Mouse (Mus musculus) layer of hippocampus, postnatal 25 days (tissue): Measurements from ENCODE around the gene Fmo6. TPM values are rescaled to one million over a fixed set of nuclear protein-coding genes. Genes with fewer than 3 reads are reported as not detected.

Experiments used
- DNase-seq, 2 experiments: peaks; one replicate each; pipeline ENCODE4 v3.0.0; 2022; ENCODE audit warnings: mixed read lengths in 2 of 2, low spot score in 1 of 2; ENCODE audit errors: extremely low spot score in 1 of 2
- total RNA-seq, 2 experiments: library from RNA; stranded (reverse); gene quantifications; 2 replicates each; pipeline ENCODE4 v1.2.3; 2021

Fmo6 gene
- not detected for total RNA-seq

DNA sequence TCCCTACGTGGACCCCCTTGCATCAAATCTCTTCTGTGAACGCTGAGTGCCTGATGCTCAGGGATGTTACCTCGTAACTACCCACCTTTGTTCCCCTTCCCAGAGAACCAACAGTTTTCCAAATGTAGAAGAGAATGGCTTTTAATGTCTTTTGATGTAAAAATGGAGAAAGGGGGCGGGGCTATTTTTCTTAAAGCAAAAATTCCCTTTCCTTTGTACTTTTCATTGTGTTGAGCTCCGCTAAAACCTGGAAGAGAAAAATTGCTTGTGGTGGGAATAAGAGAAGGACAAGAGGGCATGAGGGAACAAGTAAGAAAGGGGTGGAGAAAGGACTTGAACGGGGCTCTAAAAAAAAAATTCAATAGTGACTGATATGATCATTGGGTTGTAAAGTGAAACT is at the start of gene Fmo6:
Gene Fmo6 (minus strand): TSS at position 101 of the 400 bp plus-strand sequence.
- DNase-seq = no peak

DNA sequence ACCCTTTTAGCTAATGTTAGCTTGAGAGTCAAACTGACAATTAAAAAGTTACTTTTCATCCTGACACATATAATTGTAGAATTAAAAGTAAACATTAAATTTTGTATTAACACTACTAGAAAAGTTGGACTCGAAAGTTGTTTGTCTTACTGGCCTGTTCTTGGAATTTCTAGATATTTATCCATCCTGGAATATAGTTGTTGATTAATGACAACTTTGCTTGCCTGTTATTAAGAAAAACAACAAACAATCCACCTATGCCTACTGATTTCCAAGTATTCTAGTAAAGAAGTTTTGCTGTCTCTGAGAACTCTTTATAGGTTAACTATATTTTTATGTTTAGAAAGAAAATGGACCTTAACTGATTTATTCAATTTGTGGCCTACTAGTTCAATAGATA is 49.5 kb upstream of the Fmo6 start:
- DNase-seq = no peak

DNA sequence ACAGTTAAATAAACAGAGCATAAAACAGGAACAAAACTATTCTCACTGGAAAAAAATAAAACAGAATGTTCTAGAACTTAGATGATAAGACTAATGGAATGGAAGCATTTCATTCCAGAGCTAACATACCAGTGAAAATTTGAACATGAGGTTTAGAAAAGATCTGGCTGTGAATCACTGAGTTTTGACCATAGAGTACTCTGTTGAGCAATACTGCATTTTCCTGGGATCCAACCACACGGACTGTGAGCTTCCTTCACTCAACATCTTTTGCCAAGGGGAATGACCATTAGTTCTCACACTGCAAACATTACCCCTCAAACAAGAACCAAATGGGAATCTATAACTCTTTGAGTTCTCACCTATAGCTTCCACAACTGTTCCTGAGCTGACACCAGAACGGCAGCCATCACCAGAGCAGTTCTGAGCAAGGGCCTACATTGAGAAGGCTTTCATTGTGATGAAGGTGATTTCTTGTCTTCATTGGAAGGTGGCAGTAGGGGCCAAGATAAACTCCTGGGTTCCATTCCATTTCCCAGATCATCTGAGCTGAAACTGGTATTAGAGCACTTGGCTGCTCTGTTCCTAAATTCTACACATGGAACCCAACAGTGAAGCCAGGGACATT is 48.9 kb upstream of the Fmo6 start:
- no peak for DNase-seq

DNA sequence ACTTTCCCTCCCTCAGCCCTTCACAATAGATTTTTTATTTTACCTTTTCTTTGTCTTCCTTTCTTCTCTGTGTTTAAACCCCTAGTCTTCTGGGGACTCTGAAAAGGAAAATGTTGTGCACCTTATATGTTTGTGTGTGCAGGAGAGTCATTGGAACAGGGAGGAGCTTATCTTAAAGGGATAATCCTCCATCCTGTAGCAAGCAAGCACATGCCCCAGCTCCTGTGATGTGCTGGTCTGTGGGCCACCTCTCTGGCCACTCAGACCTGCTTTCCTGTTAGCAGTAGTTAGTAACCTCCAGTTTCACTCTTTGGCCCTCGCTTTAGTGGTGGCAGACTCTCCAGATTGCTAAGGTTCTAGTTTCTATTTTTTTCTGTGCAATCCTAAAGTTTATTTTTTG is 47.1 kb upstream of the Fmo6 start, which contains the start of gene Fmo3:
Gene Fmo3 (minus strand): TSS at position 101 of the 400 bp plus-strand sequence.
- no peak for DNase-seq

DNA sequence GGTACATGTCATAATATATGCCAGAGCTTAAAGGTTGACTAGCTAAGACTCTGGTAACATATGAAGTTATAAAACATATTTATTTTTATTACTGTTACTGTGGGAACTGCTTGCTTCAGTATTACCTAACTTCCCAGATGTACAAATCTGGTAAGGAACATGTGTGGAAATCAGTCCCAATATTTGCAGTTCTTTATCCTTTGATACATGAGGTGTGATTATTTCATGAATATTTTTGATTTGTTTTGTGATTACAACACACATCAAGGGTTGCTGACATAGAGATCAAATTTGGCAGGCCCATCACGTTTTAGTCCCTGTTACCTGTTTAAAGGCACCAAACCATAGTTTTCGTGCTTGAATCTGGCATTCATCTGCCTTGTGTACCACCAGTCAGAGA is 26.2 kb upstream of the Fmo6 start:
- no peak for DNase-seq

DNA sequence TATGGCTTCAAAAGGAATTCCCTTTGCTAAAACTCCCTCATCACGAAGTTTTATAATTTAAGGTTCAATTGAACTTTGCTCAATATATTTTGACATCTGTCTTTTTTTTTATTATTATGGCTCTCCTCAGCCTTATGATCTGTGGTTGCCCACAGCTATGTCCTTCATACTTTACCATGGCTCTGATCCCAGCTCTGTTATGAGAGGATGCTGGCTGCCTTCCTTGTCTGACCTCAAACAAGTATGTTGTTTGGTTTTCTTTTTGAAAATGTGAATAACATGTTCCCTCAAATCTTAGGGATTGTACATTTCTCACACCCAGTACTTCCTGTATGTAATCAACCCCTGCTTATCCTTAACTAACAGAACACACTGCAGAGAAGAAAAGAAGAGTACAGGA is 20.1 kb upstream of the Fmo6 start:
- no peak for DNase-seq

DNA sequence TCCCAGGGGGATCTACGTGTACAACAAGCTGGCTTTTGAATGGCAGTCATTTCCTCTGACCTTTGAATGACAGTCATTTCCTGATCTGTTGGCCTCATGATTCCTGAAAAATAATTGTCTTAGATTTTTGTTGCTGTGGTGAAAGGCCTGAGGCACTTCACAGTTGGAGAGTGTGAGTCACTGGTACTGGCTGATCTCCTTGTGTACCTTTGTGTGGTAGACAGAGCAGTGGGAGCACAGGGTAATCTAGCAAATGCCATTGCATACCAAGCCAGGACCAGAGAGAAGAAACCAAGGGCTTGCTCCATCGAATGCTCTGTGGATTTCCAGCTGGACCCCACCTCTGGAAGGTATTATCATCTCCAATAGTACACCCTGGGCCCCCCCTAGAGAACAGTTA is 15.8 kb upstream of the Fmo6 start:
- DNase-seq = no peak

DNA sequence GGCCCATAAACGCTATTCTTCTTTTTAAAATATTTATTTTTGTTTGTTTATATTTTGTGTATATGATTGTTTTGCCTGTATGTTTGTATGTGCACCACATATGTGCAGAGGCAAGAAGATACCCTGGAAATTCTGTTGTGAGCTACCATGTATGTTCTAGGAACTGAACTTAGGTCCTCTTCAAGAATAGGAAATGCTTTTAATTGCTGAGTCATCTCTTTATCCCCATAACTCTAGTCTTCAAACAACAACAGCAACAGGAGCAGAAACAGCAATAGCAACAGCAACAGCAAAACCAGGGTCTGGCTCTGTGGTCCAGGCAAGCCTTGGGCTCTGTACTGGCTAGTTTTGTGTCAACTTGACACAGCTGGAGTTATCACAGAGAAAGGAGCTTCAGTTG is 12.4 kb upstream of the Fmo6 start:
- DNase-seq = no peak

DNA sequence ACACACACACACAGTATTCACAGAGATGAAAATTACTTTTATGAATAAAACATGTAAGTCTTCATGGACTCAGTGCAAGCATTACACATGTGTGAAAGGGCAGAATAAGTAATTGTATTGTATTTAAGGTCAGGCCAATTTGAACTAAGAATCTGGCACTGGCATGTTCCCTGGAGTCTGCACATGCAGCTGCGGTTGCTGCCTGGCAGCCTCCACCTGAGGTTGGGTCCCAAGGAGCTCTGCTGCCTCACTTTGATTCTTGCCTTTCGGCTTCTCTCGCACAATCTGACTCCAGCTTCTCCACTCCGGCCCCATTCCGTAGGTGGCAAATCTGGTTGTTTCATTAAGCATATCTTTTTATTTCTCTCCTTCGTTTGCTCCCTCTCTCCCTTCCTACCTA is 10.6 kb upstream of the Fmo6 start:
- no peak for DNase-seq

DNA sequence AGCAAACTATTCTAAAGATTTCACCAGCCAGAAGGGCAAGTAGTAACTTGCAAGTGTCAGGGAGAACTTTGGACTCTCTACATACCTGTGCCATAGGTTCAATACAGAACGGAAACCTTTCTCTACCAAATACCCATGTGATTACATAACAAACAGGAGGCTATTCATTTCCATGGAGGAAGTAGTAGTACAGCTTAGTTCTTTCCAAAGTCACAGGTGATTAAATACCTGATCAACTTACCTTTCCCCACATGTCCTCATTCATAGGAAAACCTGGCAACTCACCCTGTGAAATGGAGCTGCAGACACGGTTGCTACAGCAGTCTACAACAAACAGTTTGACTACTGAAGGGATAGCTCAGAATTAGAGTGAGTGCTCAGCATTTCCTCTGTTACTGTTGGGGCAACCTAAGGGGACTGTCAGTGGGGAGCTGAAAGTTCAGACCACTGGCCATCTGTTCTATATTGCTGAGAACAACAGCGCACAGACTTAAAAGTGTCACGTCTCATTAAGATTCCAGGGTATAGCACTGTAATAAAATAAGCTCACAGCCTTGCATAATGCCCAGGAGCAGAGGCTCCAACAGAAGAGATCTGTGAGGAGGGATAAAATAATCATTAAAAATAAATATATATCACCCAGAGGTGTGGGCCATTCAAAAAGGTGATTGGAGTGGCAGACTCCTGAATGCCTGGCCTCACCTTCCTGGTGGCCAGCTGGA is 9.7 kb upstream of the Fmo6 start:
- no peak for DNase-seq

DNA sequence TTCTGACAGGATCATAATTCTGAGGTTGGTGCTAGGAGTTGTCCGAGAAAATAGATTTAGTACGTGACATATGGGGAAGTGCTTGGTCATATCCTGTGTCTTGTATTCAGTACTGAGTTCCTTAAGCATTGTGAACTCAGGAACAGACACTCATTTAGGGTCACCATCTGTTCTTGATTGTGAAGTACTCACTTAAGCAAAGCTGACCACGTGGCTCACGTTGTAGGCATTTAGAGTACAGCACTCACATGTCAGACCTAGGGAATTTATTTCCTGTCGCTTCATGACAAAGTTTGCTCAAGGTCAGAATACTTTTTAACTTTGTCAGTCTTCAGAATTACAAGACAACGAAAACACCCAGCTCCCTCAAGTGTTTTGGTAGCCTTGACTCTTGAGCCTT is 6.4 kb upstream of the Fmo6 start:
- no peak for DNase-seq

DNA sequence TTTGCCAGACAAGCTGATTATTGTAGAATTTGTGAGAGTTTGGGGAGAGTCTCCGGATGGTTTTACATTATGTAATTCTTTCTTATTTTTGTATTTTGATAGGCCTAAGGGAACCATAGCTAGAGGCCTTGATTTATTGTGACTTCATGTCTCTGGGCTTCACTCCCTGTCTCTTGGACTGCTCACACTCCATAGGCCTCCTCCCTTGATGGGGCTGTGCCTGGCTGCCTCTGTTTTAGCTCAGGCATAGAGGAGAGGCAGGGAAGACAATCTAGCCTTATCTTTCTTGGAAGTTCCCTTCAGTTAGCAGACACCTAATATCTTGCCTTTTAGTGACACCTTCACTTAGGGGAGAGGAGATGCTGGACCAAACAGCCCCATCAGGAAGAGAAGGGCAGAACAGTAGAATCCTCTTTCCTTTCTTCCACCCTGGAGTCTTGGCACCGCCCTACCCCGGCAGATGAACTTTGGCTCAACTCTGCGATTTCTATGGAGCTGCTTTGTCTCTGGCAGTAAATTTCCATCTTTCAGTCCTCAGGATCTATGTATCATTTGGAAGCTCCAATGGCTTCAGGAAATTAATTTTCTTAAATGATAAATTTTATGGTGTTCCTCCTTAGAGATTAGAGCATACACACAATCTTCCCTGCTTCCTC is 1.5 kb upstream of the Fmo6 start:
- no peak for DNase-seq

DNA sequence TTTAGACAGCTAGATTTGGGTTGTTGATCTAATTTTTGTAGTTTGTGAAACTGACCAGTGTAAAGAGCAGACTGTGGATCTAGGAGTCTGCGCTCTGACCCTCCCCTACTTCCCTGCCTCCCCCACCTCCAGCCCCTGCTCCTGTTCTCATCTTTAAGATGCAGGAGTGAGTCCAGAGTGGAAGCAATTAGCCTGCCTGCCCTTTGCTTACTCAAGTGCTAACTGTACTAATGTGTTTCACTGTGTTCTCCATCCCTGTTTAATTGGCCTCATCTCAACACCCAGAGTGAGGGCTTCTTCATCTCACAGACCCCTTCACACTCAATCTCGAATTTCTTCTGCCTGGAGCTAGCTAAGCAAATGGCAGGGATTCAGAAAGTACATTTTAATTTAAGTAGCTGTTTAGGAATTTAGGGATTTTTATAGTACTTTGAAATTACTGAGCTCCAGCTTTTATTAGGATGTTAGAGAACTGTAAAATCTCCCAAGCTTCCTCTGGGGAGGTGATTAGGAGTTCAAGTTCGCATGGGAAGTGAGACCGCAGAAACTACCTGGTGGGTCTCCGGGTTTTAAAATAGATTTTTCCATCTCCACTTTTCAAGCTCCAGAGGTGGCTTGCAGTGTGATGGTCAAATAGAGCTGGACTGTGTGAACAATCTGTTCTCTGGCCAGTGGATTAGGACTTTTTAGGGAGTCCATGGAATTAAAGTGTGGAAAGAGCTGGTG is 818 bp upstream of the Fmo6 start:
- no peak for DNase-seq

DNA sequence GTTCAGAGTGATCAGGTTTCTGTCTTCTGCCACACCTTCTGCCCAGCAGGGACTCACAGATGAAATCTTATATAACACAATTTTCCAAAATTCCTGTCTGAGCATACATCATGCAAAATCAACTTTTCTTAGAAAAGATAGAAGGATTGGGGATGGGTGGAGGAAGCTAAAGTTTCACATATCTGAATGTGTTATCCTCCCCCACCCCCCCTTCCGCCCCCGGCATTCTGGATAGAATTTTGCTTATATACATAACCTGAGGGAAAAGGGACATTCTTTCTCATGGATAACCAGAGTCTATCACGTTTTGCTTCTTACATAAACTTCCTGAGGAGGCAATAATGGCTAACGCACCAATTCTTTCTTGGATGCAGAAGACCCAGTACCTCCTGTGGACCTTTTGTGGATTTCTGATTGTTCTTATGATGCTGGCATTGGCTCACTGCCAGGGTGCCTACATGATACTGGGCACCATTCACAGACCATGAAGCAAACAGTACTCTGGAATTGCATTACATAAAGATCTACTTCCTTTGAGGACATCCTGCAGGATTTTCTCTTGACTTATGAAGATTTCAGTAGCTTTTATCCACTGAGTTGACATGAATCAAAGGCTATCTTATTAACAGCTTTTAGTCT is 2.8 kb downstream of the Fmo6 start:
- no peak for DNase-seq

DNA sequence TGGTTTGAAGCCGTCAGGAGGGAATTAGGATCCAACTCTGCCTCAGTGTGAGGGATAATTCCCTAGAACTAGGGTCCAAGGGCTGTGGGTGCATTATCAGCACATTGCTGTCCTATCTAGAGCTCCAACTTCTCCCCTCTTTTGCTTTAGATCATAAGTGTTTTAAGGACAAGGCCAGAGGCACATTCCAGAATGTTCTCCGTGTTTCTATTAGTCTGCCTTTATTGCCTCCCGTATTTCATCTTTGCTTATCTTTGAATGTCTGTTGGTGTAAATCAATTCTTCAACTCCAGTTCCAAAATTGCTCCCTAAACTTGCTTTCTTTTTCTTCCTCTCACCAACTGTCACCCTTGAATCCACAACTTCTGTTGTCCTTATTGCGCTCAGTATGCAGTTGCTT is 4.9 kb downstream of the Fmo6 start:
- DNase-seq = no peak

DNA sequence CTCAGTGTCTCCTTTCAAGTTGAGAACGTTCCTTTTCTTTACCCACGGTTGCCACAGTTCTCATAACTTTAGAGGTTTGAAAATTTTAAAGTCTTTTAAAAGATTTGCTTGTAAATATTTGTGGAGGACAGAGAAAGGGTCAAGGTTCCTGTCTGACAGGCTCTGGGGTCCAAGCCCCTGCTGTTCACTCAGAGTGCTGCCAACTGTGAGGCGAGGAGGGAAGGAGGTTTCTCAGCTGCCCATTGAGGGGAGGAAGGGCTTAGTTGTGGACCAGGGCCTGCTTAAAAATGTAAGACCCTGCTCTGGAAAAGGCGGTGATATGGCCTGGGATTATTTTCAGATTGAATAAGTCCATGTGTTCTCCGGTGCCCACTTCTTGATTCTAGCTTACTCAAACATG is 5.4 kb downstream of the Fmo6 start:
- no peak for DNase-seq

DNA sequence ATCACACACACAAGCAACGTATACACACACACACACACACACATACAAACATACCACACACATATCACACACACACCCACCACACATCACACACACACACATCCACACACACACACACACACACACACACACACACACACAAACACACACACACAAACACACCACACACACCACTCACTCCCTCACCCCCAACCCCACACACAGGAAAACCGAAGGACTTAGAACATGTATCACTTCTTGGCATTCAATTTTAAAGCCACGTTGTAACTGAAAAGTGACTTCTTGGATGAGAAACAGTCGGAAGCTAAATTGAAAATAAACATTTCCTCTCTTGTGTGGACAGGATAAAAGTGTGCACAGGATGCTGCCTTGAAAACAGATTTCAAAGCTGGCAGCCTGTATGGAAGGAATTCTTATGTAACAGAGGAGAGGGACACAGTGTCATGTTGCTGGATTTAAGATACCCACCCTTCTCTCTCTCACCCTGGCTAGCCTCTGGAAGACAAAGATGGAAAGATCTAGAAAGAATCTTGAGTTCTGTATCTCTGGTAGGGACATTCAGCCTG is 5.9 kb downstream of the Fmo6 start:
- DNase-seq = no peak

DNA sequence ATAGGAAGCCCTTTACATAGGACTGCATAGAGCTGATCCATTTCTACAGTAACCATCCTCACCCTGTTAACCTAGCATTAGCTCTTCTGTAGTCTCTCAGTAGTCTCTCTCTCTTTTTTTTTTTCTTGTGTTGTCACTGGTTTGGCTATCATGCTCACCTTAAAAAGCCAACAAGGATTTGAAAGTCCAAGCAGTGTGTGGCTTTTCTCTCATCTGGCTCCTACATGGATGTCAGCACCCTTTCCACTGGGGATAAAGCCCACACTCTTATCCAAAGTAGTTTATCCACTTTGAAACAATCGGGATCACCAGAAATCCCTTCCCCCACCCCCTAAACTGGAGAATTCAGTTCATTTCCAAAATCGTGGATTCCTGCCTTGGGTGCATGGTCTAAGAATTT is 6.7 kb downstream of the Fmo6 start:
- DNase-seq = no peak

DNA sequence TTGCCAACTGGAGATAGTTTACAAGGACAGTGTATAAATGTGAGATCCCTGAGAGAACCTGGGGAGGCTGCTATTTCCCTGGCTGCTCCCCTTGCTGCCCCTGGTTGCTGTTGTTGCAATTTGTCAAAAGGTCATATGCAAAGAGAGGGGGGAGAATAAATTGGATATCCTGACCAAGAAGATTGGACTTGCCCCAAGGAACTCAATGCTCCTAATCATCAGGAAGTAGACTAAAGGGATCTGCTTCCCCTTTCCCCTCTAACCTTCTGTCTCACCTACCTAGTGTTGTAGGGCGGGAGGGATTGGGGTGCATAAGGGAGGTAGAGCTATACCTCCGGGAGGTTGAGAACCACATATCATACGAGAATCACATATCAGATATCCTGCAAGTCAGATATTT is 8.2 kb downstream of the Fmo6 start:
- DNase-seq = no peak

DNA sequence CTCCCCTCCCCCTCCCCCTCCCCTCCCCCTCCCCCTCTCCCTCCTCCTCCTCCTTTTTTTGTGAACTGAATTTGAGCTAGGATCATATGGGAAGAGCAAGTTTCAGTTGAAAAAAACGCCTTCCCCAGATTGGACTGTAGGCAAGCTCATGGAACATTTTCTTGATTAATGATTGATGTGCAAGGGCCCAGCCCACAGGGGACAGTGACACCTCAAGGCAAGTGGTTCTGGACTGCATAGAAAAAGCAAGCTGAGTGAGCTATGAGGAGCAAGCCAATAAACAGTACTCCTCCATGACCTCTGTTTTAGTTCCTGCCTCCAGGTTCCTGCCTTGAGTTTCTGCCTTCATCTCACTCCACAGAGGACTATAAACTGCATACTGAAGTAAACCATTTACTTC is 12.2 kb downstream of the Fmo6 start:
- no peak for DNase-seq
